Mouse (Mus musculus) gastrocnemius, adult 18-20 months (tissue): Measurements from ENCODE around the gene Arhgef17. TPM values are rescaled to one million over a fixed set of nuclear protein-coding genes. Genes with fewer than 3 reads are reported as not detected.
"Not testable (repeated sequence)": the region's sequence is repeated elsewhere in the genome, so short reads cannot be mapped to it uniquely, and the experiment has no call there.

ENCODE experiments used
- DNase-seq: peaks from one replicate; pipeline ENCODE4 v3.0.0; 2021; ENCODE audit warnings: low spot score
- total RNA-seq, 2 experiments: library from RNA; stranded (reverse); gene quantifications; 2 replicates each; pipeline ENCODE4 v1.2.3; 2021

Arhgef17 gene
- total RNA-seq, 2 experiments from 2014 or later: 32.1 to 35.5 TPM

DNA sequence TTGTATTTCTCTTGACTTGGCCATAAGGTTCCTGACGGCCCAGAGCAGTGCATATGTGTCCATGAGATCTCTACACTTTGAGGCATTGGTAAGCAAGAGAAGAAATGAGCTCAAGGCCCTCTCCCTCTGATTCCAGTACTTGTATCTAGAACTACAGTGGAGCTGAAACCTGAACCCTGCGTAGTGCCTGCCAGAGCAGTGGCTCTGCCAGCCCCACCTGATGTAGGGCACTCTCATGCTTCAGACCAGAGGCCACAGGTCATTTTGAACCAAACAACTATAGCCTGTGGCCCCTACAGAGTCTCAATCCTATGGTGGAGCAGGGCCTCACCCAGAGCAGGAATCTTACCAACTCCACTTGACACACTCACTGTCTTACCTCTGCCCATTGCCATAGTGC, 82.4 kb downstream of the Arhgef17 start:
- peak; percentile 63 for DNase-seq

DNA sequence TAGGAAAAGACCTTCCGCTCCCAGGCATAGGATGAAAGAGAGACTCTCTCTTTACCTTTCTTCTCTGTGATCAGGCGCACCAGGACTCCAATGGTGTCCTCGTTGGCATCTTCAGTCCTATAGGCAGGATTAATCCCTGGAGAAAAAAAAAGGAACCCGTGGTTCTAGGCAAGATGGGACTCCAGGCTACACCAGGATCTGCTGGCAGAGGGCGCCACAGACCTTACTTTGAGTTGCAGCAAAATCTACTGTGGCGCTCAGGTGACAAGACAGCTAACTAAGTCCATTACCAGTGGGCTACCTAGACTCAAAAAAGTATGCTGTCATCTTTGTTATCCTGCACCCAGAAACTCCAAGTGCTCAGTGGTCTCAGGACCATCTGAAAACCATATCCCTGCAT, 83.2 kb downstream of the Arhgef17 start:
- peak; percentile 75 for DNase-seq

DNA sequence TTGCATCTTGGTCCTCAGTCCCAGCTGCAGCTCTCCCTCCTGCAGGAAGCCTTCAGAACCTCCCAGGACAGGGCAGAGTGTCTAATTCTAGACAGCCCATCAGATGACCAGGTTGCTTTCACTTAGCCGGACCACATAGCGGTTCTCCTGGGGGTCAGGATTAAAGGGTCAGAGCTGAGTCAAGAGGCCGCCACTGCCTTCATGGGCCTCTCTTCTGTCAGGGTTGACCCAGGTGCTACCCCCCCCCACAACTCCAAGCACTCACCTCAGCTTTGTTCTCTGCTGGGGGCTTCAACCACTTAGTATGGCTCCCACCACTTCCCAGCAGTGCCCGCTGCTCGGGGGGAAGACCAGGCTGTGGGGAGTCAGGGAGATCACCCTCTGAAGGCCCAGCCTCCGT, 84.8 kb downstream of the Arhgef17 start:
- DNase-seq: no peak

DNA sequence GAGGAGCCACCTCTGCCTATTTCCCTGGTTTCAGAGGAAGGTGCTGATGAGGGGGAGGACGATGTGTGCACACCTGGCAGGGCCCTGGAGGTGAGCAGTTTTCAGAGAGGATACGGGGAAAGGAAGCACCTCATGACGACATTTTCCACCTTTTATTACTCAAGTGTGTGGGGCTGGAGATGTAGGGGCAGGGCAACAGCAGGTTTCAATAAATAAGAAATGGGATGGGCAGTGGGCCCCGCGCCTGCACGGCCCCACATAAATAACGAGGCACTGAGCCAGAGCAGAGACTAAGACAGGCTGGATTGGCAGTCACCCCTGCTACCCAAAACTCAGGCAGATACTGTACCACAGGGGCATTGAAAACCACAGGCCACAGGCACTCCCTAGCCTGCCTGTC, 85.9 kb downstream of the Arhgef17 start:
- not testable (repeated sequence) for DNase-seq

DNA sequence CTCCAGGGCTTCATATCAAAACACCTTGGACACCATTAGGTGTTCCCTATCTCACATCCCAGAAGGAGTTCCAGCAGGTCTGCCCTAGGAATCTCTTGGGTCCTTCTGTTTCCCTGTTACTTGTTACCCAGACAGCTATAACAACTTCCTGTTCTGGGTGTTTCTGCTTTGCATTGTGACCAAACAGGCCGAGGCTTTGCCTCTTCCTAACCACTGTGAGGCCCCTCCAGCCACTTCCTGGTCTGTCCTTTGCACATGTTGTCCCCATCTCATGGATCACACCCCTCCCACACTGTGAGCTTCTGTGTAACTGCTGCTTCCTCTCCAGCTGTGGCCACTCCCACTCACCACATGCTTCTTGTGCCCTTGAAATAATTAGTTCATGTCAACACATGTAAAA, 86.5 kb downstream of the Arhgef17 start:
- DNase-seq: no peak

DNA sequence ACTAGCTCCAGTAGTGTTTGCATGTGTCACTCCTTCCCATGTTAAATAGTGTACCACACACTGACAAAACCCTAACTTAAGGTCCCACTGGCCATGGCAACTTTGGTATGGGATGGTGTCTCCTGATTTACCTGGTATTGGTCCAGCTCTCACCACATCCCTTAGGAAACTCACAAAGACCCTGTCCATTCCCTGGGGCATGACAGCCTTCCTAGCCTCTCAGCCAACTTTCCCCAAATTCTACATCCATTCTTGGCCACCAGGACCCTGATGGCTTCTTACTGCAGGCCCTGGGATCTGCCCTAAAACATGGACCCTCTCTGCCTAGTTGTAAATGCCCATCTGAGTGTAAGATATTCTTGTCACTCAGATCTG, 86.9 kb downstream of the Arhgef17 start:
- DNase-seq: no peak

DNA sequence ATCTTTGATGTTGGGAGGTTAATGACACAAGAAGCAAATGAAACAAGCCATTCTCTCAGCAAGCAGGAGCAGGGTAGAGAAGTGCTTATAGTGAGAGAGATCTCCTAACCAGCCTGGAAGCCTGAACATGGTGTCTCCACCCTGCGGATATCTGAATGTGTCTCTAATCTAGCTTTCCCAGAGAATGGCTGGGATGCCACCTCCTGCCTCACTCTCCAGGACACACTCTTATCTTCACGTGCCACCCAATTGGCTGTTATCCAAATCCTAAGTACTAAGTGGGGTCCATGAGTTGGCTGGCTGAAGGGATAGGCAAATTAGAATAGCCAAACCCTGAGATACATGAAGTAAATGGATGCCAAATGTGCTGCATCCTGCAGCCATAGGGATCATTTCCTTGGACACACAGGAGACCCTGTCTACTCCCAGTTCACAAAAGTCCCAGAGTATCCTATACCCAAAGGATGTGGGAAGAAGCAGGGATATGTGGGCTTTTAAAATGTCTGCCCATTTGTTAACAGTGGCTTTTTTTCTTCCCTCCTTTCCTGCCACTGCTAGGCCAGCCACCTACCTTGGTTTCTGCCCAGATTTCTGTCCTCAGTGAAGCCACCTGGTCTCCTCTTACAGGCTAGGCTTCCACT, 87.4 kb downstream of the Arhgef17 start:
- no peak for DNase-seq

DNA sequence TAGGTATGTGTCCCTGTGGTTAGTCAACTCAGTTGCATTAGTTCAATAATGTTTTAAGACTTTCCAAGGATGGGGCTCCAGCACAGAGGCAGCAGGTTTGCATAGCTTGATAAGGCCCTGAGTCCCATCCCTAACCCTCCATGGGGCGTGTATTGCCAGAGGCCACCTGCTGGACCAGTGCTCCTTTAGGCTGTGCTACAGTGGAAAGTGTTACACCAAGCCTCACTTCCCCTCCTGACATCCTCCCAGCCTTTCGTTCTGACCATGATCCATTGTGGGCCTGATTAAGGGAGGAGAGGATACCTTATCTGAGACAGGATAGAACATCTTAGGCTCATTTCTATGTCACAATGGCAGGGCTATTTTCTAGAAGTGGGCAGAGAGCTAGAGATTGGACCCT, 88.0 kb downstream of the Arhgef17 start:
- no peak for DNase-seq

DNA sequence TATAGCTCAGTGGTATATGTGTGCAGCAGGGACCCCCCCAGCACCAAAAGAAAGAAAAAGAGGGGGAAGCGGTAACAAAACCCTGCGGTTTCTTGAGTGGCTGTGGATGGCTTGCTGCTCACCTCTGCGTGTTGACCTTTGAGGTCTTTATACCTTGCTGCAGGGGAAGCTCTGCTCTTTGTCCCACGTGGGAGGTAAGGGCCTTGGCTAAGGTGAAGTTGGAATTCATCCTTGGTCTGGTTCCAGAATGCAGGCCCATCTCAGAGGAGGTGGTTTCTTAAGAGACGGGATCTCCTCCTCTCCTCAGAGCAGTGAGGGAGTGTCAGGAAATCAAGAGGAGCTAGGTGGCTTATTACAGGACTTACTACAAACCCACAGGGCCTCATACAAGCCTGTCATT, 89.7 kb downstream of the Arhgef17 start:
- DNase-seq: no peak

DNA sequence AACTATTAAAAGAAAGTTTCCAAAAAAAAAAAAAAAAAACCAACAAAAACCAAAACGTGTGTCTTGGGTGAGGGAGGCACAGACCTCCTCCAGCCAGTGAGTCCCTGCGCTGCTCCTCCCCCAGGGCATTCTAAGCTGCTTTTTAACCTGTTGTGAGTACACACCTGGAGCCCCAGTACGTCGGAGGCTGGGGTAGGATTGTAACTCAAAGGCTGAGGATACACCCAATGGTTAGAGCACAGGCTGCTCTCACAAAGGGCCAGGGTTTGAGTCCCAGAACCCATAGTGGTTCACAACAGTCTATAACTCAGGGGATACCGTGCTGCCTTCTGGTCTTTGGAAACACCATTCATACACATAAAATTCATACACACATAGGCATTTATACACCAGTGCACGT, 90.3 kb downstream of the Arhgef17 start:
- DNase-seq: no peak

DNA sequence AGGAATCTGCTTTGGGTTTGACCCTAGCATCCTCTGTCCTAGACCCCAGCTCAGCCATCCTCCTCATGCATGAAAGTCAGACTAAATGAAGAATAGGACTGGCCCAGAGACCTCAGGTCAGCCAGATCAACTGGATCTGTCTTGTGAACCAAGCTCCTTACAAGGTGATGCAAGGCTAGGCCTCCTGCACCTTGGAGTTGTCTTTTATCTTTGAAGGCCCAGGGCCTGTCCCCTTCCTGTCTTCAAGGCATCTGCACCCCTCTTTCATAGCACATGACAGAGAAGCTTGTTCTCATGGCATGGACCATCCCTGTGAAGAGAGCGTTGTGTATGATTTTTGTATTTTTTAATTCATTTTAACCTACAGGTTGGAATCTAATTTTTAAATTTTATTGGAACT, 91.0 kb downstream of the Arhgef17 start:
- DNase-seq: no peak

DNA sequence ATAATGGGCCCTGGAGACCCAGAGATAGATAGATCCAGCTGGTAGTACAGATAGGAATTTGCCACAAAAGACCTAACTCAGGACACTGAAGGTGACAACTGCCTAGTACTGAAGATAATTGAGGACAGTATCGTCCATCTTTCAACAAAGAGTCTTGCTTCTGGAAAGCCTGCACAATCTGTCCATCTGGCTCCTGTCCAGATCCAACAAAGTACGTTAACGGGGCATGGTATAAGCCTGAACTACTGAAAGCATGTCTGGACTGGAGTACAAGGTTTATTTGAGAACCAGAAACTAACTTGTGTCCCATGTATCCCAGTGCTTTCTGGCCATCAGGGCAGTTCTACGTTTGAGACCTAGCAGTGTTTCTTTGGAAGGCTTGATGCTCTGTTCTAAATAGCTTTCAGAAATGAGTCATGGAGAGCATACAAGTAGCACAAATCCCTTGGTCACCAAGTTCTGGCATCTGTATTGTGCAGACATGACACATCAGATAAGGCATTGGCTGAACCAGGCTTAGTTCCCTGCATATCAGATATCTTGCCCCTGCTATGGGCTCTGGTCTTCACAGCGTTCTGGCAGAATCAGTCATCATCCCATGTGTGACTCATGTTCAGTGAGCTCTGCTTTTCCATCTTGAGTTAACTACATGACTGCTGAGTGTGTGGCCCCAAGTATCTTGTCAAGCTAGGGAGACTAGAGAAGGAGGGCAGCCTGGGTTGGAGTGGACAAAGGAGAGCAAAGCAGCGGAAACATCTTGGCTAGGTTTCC, 92.1 kb downstream of the Arhgef17 start:
- no peak for DNase-seq

DNA sequence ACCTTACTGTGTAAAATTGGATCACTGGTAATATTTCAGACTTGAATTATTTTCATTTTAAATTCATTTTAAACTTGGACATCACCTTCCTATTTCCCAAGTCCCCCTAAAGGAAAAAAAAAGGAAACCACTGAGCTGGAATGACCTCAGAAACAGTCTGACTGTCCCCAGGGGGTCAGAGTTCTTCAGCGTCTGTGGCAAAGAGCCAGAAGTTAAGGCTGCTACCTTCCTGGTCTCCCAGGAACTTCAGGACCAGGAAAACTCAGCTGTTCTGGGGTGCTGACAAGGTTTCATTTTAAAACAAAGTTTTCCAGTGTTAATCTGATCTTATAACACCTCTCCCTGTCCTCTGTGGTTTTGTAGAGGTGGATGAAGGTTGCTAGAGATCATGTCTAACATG, 94.2 kb downstream of the Arhgef17 start:
- DNase-seq: no peak

DNA sequence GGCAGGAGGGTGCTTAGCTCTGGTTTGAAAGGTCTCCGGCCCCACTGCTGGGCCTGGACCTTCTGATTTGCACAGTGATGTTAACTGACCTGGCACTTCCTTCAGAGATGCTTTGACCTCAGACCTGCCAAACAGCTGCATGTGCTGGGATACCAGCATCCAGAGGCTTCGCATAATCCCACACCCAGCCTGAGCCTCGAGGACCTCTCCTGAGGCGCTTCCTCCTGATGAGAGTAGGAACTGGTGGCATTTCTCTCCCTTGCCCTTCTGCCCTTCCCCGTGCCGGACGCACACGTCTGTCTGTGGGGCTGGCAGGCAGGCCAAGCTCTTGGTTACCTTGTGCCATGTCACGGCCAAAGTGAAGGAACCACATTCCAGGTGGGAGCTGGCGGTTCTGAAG, 95.2 kb downstream of the Arhgef17 start:
- no peak for DNase-seq

DNA sequence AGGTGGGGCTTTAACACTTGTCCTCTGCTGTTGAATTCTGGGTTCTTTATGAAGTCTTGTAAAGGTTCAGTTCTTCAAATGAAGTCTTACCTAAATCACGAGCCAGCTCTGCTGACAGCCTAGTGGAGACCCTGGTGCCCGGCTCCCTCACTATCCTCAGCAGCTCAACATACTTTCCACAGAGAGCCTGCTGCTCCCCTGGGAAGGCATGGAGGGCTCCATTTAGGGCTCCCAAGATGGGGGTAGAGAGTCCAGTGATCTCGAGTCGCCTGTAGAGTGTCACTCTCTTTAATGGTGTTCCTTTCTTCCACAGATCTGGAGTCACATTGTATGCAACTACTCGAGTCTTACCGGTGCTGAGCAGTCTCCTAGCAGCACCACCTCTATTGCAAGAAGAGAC, 96.2 kb downstream of the Arhgef17 start:
- DNase-seq: no peak

DNA sequence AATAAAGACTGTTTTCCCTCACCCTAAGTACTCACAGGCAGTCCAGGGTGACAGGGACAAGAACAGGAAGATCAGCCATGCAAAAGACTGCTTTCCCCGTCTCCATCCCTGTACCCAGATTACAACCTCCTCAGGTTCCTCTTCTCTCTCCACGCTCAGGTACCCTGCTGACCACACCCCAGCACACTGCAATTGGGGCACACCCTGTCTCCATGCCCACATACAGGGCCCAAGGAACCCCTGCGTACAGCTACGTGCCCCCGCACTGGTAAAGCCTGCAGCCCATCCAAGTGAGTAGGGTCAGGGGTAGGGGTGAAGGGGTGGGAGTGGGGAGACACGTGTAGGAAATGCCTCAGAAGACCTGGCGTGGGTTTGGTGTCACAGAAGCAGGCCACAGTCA, 96.7 kb downstream of the Arhgef17 start:
- no peak for DNase-seq

DNA sequence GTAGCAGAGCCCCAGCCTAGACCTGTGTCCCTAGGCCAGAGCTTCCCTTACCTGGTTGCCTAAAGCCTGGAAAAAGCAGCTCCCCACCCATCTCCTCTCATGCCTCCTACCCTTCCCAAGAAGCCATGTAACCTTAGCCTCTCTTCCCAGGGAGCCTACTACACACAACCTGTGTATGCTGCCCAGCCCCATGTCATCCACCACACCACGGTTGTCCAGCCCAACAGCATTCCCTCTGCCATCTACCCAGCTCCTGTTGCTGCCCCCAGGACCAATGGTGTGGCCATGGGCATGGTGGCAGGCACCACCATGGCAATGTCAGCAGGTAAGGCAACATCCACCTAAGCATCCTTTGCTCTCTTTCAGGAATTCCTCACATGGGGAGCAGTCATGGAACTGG, 98.0 kb downstream of the Arhgef17 start:
- DNase-seq: no peak

DNA sequence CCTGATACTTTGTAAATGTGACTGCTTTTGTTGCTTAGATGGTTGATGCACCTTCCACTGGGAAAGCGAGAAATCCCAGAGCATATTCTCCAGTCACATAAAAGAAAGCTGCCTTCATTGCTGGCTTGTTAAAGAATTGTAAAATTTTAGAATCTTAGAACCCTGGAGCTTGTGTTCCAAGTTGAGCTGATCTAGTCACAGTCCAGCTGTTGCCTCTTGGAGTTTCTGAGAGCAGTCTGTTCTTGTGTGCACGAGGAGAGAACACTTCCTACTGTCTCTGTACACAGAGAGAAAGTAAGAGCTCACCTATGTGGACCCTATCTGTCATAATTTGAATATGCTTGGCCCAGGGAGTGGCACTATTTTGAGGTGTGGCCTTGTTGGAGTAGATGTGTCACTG, 103.4 kb downstream of the Arhgef17 start:
- DNase-seq: no peak

DNA sequence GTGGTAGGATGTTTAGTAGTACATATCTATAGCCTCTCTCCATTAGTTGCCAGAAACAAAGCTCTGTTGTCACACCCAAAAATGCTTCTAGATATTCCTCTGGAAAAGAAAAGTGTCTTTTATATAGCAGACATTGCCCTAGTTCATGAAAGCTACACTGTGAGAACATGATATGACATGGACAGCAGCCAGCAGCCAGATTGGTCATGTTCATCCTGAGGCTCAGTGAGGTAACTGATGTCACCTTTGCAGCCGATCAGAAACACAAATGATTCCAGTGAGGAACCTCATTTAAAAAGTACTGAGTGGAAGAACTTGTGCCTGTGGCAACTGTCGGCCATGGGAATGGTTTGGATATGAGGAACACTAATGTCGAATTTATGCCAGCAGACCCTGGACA, 107.2 kb downstream of the Arhgef17 start:
- peak; percentile 66 for DNase-seq
